9 mouse cellular contexts compared by ENCODE assay signal in the genomic region with DNA sequence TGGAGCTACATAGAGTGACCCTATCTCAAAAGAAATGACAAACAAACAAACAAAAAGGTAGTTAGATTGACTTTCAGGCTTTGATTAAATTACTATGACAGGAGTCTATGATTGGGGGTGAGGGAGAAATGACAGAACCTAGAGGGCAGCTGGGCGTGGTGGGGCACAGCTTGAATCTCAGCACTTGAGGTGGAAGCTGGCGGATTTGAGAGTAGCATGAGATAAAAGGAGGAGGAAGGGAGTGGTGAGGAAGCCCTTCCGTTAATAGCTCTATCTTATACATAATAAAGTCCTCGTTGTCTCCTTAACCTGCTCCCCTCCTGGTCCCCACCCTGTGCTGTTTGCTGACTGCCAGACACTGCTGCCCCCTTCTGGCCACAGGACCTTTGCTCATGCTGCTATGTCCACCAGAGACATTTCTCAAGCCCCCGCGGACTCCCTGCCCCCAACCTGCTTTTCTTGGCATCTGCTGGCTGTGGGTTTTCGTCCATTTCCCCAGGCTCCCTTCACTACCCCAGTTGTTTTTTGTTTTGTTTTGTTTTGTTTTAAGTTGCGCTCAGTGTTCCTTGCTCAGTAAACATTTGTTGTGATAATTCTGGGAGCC. TPM values are rescaled to one million over a fixed set of nuclear protein-coding genes. Genes with fewer than 3 reads are reported as not detected.
DNase-seq lines count a peak whose midpoint lies in the region; ATAC-seq and TF ChIP-seq lines count a peak whose summit lies in the region.
"Had no signal": no experiment of that assay in that cellular context is flagged by ENCODE, and none has a peak within 500 bp of the region (broad histone marks: within the 10 kb centered on the region; RNA-seq: fewer than 3 reads in every experiment).

No protein-coding gene starts in this region.

- no peaks in the 10 kb centered on the region for H3K27me3 ChIP-seq in testis, adult 2 months (ENCODE audit: control insufficient read depth, insufficient read depth, low read length)
- no peaks in the 10 kb centered on the region for H3K27me3 ChIP-seq in limb, embryonic 11.5 days (ENCODE audit: control insufficient read depth, insufficient read depth, low read length)
- no peaks in the 10 kb centered on the region for H3K27me3 ChIP-seq in neural tube, embryonic 13.5 days

- H3K4me1 ChIP-seq in testis, adult 2 months (ENCODE audit: control insufficient read depth, insufficient read depth, low read length) = peaks cover 3% of the 10 kb centered on the region; the same call in 1 of the 2 replicates
- H3K4me1 ChIP-seq in limb, embryonic 11.5 days (ENCODE audit: control insufficient read depth, insufficient read depth, low read length) = no peaks in the 10 kb centered on the region
- no peaks in the 10 kb centered on the region for H3K4me1 ChIP-seq in neural tube, embryonic 13.5 days (replicated peaks)
- H3K4me1 ChIP-seq: limb, embryonic 12.5 days had no signal

- H3K36me3 ChIP-seq in testis, adult 2 months (ENCODE audit: control insufficient read depth, insufficient read depth, low read length) = no peaks in the 10 kb centered on the region
- no peaks in the 10 kb centered on the region for H3K36me3 ChIP-seq in limb, embryonic 11.5 days (ENCODE audit: control insufficient read depth, insufficient read depth, low read length)
- H3K36me3 ChIP-seq in neural tube, embryonic 13.5 days = no peaks in the 10 kb centered on the region
- H3K36me3 ChIP-seq: limb, embryonic 12.5 days had no signal

- WGBS in limb, embryonic 11.5 days = 33% methylated on average over 8 of the region's 8 CpGs
- WGBS in neural tube, embryonic 13.5 days = 31% methylated on average over 8 of the region's 8 CpGs

- H3K9me3 ChIP-seq in limb, embryonic 11.5 days (ENCODE audit: control insufficient read depth, low read length) = no peaks in the 10 kb centered on the region
- no peaks in the 10 kb centered on the region for H3K9me3 ChIP-seq in neural tube, embryonic 13.5 days
- H3K9me3 ChIP-seq: limb, embryonic 12.5 days had no signal

- TF ChIP-seq POLR2A in testis, adult 2 months (IDR thresholded peaks at IDR 0.05; ENCODE audit: control insufficient read depth, low read depth, low read length) = no peak

- no peak overlapping the region for H3K27ac ChIP-seq in testis, adult 2 months (ENCODE audit: control insufficient read depth, insufficient read depth, low read depth, low read length)
- no peak overlapping the region for H3K27ac ChIP-seq in limb, embryonic 11.5 days (replicated peaks; ENCODE audit: low read depth, low read length)
- no peak overlapping the region for H3K27ac ChIP-seq in neural tube, embryonic 13.5 days (replicated peaks)
- H3K27ac ChIP-seq: limb, embryonic 12.5 days had no signal

- ATAC-seq in erythroblast, adult 5-6 weeks (replicated peaks; ENCODE audit: low FRiP score, poor library complexity, severe bottlenecking) = peak; percentile 81
- no peak for ATAC-seq in limb, embryonic 11.5 days (ENCODE audit: insufficient number of reproducible peaks, low FRiP score, low TSS enrichment, low read depth)
- ATAC-seq in neural tube, embryonic 13.5 days (ENCODE audit: low read depth) = 0 out of 2 replicates have a peak, but pooled peaks have one; percentile 43

- H3K9ac ChIP-seq in limb, embryonic 11.5 days (ENCODE audit: low read length) = no peak overlapping the region
- H3K9ac ChIP-seq in neural tube, embryonic 13.5 days = no peak overlapping the region
- H3K9ac ChIP-seq: limb, embryonic 12.5 days had no signal

- TF ChIP-seq CTCF in testis, adult 2 months (IDR thresholded peaks at IDR 0.05; ENCODE audit: control insufficient read depth, insufficient read depth, insufficient replicate concordance, low read depth, low read length) = peak; percentile 51; the same call in 1 of the 2 replicates

- H3K4me3 ChIP-seq in testis, adult 2 months (ENCODE audit: control insufficient read depth, low read depth, low read length) = no peak overlapping the region
- H3K4me3 ChIP-seq in limb, embryonic 11.5 days (ENCODE audit: low read depth, low read length) = no peak overlapping the region
- H3K4me3 ChIP-seq in neural tube, embryonic 13.5 days = no peak overlapping the region
- H3K4me3 ChIP-seq: limb, embryonic 12.5 days had no signal

- H3K4me2 ChIP-seq in limb, embryonic 11.5 days (ENCODE audit: low read depth, severe bottlenecking) = no peak overlapping the region
- H3K4me2 ChIP-seq in neural tube, embryonic 13.5 days = no peak overlapping the region
- H3K4me2 ChIP-seq: limb, embryonic 12.5 days had no signal

- peak; percentile 73 to 83 for DNase-seq in cerebellum, postnatal 14 days
- no peak for DNase-seq in cerebellum, adult 9-11 months
- no peak for DNase-seq in testis, postnatal 14 days (ENCODE audit: low spot score)
- DNase-seq in limb, embryonic 11.5 days (ENCODE audit: low spot score) = peak; percentile 68
- no peak for DNase-seq in right cerebral cortex, postnatal 36 days (ENCODE audit: low spot score in 2 of 2)

RNA-seq across cellular contexts. Expression of gene Upk1a, which starts 4.8 kb away (rescaled TPM):
- polyA plus RNA-seq in testis, adult 2 months (2012; rRNA removed) = 6.5 TPM in 2 replicates
- total RNA-seq in erythroblast, adult 5-6 weeks (2015; ENCODE audit: low replicate concordance) = not detected in 2 replicates
- total RNA-seq in erythroblast, adult 5-6 weeks (2017; ENCODE audit: low replicate concordance) = not detected in 2 replicates
- 3.6 and 3.8 TPM in 2 replicates for polyA plus RNA-seq in limb, embryonic 11.5 days (2014; fragmentation: Nextera tagmentation; extraction: Ambion mirVana)
- 0.49 and 0.62 TPM in 2 replicates for polyA plus RNA-seq in neural tube, embryonic 13.5 days (2015; fragmentation: Nextera tagmentation; extraction: Ambion mirVana)

RNA-seq across cellular contexts. Expression of gene Zbtb32, which starts 9.1 kb away (rescaled TPM):
- polyA plus RNA-seq in testis, adult 2 months (2012; rRNA removed) = 180 and 203 TPM in 2 replicates
- total RNA-seq in erythroblast, adult 5-6 weeks (2015; ENCODE audit: low replicate concordance) = not detected in 2 replicates
- total RNA-seq in erythroblast, adult 5-6 weeks (2017; ENCODE audit: low replicate concordance) = not detected in 2 replicates
- polyA plus RNA-seq in limb, embryonic 11.5 days (2014; fragmentation: Nextera tagmentation; extraction: Ambion mirVana) = 0.43 TPM in 1 of 2 replicates, not detected in the other
- polyA plus RNA-seq in neural tube, embryonic 13.5 days (2015; fragmentation: Nextera tagmentation; extraction: Ambion mirVana) = 0.36 and 0.50 TPM in 2 replicates

RNA-seq across cellular contexts. Expression of gene Cox6b1, which starts 18.1 kb away (rescaled TPM):
- 51.8 and 74.9 TPM in 2 replicates for polyA plus RNA-seq in testis, adult 2 months (2012; rRNA removed)
- total RNA-seq in erythroblast, adult 5-6 weeks (2015; ENCODE audit: low replicate concordance) = 74.4 and 173 TPM in 2 replicates
- 135 and 145 TPM in 2 replicates for total RNA-seq in erythroblast, adult 5-6 weeks (2017; ENCODE audit: low replicate concordance)
- polyA plus RNA-seq in limb, embryonic 11.5 days (2014; fragmentation: Nextera tagmentation; extraction: Ambion mirVana) = 801 and 830 TPM in 2 replicates
- polyA plus RNA-seq in neural tube, embryonic 13.5 days (2015; fragmentation: Nextera tagmentation; extraction: Ambion mirVana) = 1,295 and 1,305 TPM in 2 replicates

RNA-seq across cellular contexts. Expression of gene Kmt2b, which starts 19.3 kb away (rescaled TPM):
- 56.1 and 61.0 TPM in 2 replicates for polyA plus RNA-seq in testis, adult 2 months (2012; rRNA removed)
- 31.1 and 35.0 TPM in 2 replicates for total RNA-seq in erythroblast, adult 5-6 weeks (2015; ENCODE audit: low replicate concordance)
- 14.9 and 21.2 TPM in 2 replicates for total RNA-seq in erythroblast, adult 5-6 weeks (2017; ENCODE audit: low replicate concordance)
- 11.9 and 14.1 TPM in 2 replicates for polyA plus RNA-seq in limb, embryonic 11.5 days (2014; fragmentation: Nextera tagmentation; extraction: Ambion mirVana)
- 9.0 and 9.9 TPM in 2 replicates for polyA plus RNA-seq in neural tube, embryonic 13.5 days (2015; fragmentation: Nextera tagmentation; extraction: Ambion mirVana)

RNA-seq across cellular contexts. Expression of gene Etv2, which starts 27.8 kb away (rescaled TPM):
- polyA plus RNA-seq in testis, adult 2 months (2012; rRNA removed) = 7.9 and 8.4 TPM in 2 replicates
- not detected in 2 replicates for total RNA-seq in erythroblast, adult 5-6 weeks (2015; ENCODE audit: low replicate concordance)
- total RNA-seq in erythroblast, adult 5-6 weeks (2017; ENCODE audit: low replicate concordance) = not detected in 2 replicates
- 0.19 and 0.43 TPM in 2 replicates for polyA plus RNA-seq in limb, embryonic 11.5 days (2014; fragmentation: Nextera tagmentation; extraction: Ambion mirVana)
- not detected in 2 replicates for polyA plus RNA-seq in neural tube, embryonic 13.5 days (2015; fragmentation: Nextera tagmentation; extraction: Ambion mirVana)
- polyA plus RNA-seq: limb, embryonic 12.5 days had no signal

Comparison
In these comparisons a context has a peak if more than half of its experiments do, and no peak if none do; other contexts are left out.
1. DNase-seq: peak in cerebellum, postnatal 14 days (2 of 2) and limb, embryonic 11.5 days (single experiment); none in cerebellum, adult 9-11 months (single experiment), testis, postnatal 14 days (single experiment) and right cerebral cortex, postnatal 36 days (0 of 2).
2. RNA of gene Zbtb32, which starts 9.1 kb away (polyA plus RNA-seq): 180 to 203 TPM in testis, adult 2 months; 0.36 to 0.50 TPM in neural tube, embryonic 13.5 days and 0.43 TPM in limb, embryonic 11.5 days; every median in the first group is over 100 times any median in the second.
3. RNA of gene Cox6b1, which starts 18.1 kb away (polyA plus RNA-seq): 1,295 to 1,305 TPM in neural tube, embryonic 13.5 days and 801 to 830 TPM in limb, embryonic 11.5 days; 51.8 to 74.9 TPM in testis, adult 2 months; every median in the first group is over 10 times any median in the second.